Mouse (Mus musculus): ENCODE measurements at regions not wholly inside any gene's neighbourhood (a gene's known extent, or its start where the extent isn't known, plus 50 kb on each side); places are given as distances from the start of the nearest gene placed in this dataset.

DNA sequence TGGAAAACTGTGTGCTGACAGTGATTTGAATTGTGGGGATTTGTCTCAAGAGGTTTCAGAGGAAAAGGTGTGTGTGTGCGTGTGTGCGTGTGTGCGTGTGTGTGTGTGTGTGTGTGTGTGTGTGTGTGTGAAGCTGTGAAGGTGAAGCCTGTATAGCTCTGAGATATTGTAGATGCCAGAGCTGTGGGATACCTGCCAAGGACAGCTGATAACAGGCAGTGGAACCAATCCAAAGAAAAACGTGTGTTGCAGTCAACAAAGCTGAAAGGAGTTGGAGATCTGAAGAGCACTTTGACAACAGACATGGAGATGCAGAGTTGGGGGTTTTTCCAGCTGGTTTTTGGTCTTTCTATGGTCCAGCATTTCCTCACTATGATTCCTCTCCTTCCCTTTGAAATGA, 308.1 kb downstream of the Dmrt2 start:
- TF ChIP-seq CTCF (IDR thresholded peaks at IDR 0.05; ENCODE audit: control insufficient read depth, insufficient read depth, insufficient replicate concordance, low read depth, low read length) = no peak
- TF ChIP-seq POLR2A (IDR thresholded peaks at IDR 0.05; ENCODE audit: control insufficient read depth, low read depth, low read length) = no peak

Measured in testis, adult 2 months (tissue).